Mouse (Mus musculus): ENCODE data around the gene Slc35d2.

Gene Slc35d2

DNA sequence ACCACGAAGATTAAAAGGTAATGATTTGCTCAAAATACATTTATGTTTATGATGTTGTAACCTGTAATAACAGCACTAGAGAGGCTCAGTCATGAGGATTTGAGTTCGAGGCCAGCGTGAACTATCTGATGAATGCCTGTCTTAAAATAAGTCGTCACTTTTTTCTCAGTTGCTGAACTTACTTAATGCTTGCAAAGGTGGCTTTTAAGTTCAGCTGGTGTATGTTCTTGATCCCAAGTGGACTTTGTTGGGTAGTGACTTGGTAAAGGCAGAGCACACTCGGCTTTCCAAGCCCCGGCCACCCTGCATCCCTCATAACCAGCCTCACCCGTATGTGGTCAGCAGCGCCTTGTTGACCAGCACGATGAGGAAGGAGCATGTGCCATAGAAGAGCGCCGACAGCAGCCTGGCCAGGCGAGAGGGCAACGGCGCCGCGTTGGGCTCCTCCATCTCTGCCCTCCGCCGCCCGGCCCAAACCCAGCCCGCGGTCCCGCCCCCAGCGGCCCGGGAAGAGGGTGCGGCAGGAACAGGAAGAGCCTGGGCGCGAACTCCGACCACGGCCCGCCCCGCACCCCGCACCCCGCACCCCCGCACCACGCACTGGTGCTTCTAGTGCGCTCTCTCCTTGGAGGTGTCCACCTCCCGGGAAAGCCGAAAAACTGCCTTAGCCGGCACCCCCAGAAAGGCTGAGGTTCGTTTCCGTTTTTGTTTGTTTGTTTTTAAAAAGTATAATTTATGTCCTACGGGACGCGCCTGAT, at the start of gene Slc35d2:
TSS of gene Slc35d2 (minus strand) at position 511 of the 758 bp plus-strand sequence.
- peak; percentile 78 for DNase-seq

GRCm38 (mm10) chr13:64178000-64178399, 48.8 kb upstream of the Slc35d2 start:
- no peak for DNase-seq

GRCm38 (mm10) chr13:64169746-64170145, 40.6 kb upstream of the Slc35d2 start:
- DNase-seq: no peak

DNA sequence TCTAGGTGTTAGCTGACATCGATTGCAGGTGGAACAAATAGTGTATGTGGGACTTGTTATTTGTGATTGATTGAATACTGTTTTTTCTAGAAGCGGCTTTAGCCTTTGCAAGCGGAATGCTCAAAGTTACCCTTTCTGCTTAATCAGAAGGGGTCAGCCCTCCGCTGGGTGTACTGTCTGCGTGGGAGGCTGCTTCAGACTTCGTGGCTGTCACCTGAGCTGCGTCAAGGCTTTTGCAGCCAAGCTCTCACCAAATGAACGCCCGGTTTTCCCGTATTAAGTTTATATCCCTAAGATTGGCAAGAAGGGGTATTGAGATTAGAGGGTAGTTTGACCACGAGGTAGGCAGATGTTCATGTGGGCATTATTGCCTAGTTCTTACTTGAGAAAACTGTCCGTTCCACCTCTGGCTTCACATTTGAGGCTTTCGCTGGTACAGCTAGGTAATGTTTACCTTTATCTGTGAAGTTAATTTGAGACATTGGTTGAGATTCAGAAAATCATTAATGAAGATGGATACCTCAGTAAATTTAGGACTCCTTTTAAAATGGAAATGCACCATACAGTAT, 34.1 kb upstream of the Slc35d2 start:
- DNase-seq: no peak

DNA sequence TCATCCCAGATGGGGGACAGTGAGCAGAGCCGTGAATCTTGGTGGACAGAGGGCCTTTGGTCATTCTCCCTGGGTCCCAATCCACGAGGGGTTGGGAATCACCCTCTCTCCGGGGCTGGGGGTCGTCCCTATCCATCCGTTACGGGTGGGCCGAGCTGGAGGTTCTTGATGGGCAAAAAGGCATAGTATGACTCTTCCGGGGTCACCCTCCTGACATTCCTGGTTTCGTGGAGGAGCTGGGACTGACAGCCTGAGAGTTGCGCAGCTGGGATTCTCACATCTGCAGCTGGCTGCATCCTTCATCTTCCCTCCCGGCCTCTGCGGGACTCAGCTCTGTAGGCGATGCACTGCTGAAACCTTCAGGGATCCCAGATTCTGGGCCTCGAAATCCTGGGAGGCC, 33.5 kb upstream of the Slc35d2 start:
- peak; percentile 33 for DNase-seq

DNA sequence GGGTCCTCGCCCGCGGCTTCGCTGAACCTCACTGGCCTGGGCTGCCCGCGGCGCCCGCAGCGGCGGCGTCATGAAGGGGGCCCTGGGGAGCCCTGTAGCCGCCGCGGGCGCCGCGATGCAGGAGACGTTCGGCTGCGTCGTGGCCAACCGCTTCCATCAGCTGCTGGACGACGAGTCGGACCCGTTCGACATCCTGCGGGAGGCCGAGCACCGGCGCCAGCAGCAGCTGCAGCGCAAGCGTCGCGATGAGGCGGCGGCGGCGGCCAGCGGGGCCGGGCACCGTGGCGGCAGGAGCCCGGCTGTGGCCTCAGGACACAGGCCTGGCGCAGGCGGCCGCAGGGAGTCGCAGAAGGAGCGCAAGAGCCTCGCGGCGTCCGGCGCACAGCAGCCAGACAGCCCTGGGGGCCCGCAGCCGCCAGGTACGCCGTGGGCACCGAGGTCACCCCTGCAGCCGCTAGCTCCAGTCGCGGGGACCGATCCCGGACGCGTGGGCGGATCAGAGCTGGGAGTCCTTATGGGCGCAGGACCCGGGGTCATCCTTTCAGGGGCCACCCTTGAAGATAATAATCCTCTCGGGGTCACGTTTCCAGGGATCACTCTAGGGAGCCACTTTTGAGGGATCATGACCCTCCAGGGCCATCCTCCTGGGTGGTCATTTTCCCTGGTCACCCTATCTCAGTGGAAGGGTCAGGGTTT, 32.9 kb upstream of the Slc35d2 start:
- peak; percentile 68 for DNase-seq

DNA sequence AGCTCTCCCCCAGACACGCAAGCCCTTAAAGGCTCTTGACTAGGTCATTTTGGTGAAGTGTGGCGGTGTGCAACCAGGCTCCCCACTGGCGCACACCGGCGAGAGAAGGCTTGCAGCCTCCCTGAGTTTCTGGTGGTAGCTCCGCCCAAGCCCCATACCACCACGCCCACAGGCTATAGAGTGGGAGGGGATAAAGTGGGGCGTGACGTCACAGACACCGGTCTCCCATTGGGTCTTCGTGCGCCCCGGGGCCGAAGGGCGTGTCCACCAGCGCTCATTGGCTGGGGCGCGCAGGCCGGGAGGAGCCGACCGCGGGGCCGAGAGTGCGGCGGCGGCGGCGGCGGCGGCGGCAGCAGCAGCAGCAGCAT, 32.4 kb upstream of the Slc35d2 start, which contains the start of gene Habp4:
TSS of gene Habp4 (plus strand) at position 277 of the 368 bp plus-strand sequence.
- peak; percentile 99 for DNase-seq

DNA sequence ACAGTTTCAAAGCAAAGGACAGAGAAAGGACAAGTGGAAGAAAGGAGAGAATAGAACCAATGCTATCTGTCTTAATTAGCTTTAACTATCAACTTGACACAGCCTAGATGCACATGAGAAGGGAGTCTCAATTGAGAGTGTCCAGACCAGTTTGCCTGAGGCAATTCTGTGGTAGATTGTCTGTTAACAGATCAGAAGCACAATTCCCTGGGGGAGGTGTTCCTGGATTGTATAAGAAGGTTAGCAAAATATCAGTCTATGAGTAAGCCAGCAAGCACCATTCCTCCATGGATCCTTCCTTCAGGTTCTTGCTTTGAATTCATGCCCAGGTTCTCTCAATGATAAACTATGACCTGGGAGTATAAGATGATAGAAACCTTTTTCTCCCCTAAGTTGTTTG, 27.8 kb upstream of the Slc35d2 start:
- DNase-seq: no peak

- DNase-seq: peak; percentile 26
Observed at GRCm38 (mm10) chr13:64155171-64155571, 26.0 kb upstream of the Slc35d2 start.

DNA sequence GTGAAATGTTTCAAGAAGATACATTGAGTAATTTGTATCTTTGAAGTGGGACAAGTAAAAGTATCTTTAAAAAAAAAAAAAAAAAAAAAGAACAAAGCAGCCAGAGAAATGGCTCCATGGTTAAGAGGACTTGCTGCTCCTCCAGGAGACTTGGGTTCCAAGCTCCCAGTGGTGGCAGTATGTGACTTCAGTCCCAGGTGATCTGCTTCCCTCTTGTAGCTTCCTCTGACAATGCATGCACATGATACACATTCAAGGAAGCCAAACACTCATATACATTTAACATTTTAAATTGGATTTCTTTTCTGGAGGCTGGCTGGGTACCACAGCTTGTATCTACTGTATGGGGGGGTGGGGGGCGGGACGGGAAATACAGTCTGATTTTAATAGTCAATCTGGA, 25.5 kb upstream of the Slc35d2 start:
- no peak for DNase-seq

- peak; percentile 59 for DNase-seq
Observed at GRCm38 (mm10) chr13:64153751-64154267, 24.6 kb upstream of the Slc35d2 start.

- DNase-seq: peak; percentile 99
Observed at GRCm38 (mm10) chr13:64153083-64153682, 24.0 kb upstream of the Slc35d2 start, which contains the start of gene Zfp367. Zfp367 (minus strand) TSS chr13:64153202.

DNA sequence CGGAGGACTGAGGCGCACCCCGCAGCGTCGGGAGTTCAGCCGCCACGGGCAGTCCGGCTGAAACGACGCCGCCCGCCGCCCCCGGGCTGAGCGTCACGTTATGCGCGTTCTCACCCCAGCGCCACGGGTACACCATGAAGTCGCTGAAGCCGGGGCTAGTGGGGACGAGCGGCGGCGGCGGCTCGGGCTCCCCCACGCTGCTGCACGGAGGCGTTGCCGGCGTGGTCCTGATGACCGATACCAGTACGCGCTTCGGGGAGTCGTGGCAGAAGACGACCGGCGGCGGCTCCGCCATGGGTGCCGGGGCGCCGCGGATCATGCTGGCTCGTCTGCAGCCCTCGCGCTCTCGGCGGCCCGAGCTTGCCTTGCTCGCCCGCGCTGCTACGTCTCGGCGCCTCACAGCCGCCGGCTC, 23.5 kb upstream of the Slc35d2 start:
- DNase-seq: no peak

DNA sequence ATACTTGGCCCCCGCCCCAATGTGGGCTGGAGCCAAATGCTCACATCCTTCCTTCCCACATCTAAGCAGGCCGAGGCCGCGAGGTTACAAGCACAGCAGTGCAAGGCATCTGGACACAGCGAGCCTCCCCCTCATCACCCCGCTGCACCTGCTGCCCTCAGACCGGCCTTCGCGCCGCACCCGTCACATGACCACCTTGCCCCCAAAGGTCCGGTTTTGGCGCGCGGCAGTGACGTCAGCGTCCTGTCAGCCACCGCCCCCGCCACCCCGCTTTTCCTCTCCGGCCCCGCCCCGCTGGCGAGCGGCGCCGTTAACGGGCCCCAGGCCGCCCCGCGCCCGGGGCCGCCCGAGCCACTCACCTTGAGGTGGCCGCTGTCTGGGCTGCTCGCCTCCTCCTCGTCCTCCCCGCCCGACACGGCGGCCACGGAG, 23.1 kb upstream of the Slc35d2 start:
- peak; percentile 85 for DNase-seq

- DNase-seq: no peak
Observed at GRCm38 (mm10) chr13:64150121-64150520, 21.0 kb upstream of the Slc35d2 start.

GRCm38 (mm10) chr13:64129616-64130375, 628 bp upstream of the Slc35d2 start:
- peak; percentile 70 for DNase-seq

DNA sequence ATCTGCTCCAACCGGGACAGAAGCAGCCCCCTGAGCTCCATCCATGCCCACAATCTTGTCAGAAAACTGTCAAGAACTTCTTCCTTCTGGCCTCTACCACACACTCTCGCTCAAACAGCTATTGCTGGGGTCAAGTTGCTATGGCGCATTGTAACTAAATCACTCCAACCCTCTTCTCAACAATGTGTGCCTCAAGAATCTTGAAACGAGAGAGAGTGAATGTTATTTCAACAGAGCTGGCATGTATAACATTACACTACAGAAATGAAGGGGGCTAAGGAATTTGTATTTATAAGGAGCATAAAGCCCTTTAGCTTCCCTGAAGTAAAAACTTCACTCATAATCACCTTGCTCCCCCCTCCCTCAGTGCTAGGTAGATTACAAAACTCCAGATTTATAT, 2.9 kb downstream of the Slc35d2 start:
- no peak for DNase-seq

DNA sequence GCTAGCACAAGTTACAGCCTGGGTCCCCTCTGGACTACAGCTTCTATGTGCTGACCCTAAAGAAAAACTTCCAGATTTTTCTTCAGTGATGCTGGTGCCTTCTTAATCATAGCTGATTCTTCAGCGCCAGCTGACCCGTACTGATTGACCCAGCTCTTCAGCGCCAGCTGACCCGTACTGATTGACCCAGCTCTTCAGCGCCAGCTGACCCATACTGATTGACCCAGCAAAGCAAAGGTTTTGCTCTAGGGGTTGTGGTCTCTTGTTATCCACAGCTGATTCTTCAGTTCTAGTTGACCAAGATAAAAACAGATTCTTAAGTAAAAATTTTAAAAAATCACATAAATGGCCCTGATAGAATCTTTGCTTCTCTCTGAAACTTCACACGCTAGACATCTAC, 4.3 kb downstream of the Slc35d2 start:
- DNase-seq: no peak

DNA sequence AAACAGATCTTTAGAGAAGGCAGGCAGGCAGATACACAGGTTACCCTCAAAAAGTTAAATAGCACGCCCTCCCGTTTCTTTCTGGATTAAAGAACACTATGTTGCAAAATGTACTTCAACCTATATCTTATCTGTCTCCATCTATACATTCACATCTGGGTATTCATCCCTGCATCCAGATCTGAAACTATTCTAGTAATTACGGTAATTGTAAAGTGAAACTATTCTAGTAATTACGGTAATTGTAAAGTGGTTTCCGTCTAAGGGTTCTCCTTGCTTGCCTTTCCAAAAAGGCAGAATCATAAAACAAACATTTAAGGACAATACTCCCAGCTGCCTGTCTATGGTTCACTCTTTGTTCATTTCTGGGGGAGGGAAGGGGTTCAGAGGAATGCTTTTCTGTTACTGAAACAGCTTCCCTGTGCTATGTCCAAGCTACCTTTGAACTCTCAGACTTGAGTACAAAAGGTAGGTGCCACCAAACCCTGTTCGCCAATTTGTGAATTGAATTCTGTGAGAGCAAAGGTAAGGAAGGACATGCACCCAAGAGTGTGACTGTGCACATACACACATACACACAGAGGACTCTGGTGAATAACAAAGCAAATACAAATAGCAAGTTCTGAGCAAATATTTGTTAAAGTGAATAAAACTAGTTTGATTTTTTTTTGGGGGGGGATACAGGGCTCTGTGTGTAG, 5.5 kb downstream of the Slc35d2 start:
- no peak for DNase-seq

GRCm38 (mm10) chr13:64120760-64121159, 8.4 kb downstream of the Slc35d2 start:
- DNase-seq: no peak

DNA sequence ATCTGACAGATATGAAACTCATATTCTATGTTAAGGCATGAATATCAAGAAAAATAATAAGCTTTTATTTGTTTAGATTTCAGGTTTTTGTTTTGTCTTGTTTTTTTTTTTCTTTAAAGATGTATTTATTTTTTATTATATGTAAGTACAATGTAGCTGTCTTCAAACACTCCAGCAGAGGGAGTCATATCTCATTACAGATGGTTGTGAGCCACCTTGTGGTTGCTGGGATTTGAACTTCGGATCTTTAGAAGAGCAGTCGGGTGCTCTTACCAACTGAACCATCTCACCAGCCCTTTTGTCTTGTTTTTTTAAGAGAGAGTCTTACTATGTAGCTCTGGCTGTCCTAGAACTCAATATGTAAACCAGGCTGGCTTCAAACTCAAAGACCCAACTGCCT, 11.7 kb downstream of the Slc35d2 start:
- DNase-seq: no peak

DNA sequence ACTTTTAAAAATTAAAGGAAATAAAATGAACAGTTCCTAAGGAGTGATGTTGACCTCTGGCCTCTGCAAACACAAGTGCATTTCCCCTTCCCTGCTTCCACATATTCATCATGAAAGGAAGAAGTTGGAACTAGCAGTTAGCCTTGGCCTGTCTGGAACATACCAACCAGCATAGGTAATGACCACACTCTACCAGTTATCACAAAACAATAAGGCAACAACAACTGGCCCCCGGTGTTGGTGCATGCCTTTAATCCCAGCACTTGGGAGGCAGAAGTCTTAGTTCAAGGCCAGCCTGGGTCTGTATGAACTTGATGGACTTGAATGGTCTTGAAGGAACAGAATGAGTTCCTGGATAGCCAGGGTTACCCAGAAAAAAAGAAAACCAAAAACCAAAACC, 18.7 kb downstream of the Slc35d2 start:
- DNase-seq: no peak

Data from thymus, postnatal 4 days (tissue).